Mouse (Mus musculus) T-helper 2 cell (primary cell): ENCODE data around the gene Tuba1b.
"Not testable (repeated sequence)": the region's sequence is repeated elsewhere in the genome, so short reads cannot be mapped to it uniquely, and the experiment has no call there.

Experiments used
- in situ Hi-C: fragments of 300-600 bp; cut with MboI, MseI; formaldehyde crosslinking; loops from one replicate; pipeline ENCODE4 v1.15.1; 2025; ENCODE audit warnings: high pct_unique_total_duplicates

The Tuba1b gene

GRCm38 (mm10) chr15:98927566-98927965, 6.8 kb downstream of the Tuba1b start:
- in situ Hi-C loops: no loop called here

- in situ Hi-C loops: loop anchor here (5.0 kb wide), 1 partner anchor 37 kb away; no protein-coding TSS in a partner anchor
These were observed 9.7 kb downstream of the Tuba1b start for GRCm38 (mm10) chr15:98924682-98925081.

GRCm38 (mm10) chr15:98923031-98923537, 11.3 kb downstream of the Tuba1b start:
- in situ Hi-C loops: loop anchor here (5.0 kb wide), 1 partner anchor 36 kb away; no protein-coding TSS in a partner anchor

- in situ Hi-C loops: loop anchor here (5.0 kb wide), 1 partner anchor 35 kb away; no protein-coding TSS in a partner anchor
These were observed 11.8 kb downstream of the Tuba1b start for GRCm38 (mm10) chr15:98922581-98922980.

GRCm38 (mm10) chr15:98921510-98921909, 12.9 kb downstream of the Tuba1b start:
- in situ Hi-C loops: loop anchor here (5.0 kb wide), 1 partner anchor 34 kb away; no protein-coding TSS in a partner anchor

- in situ Hi-C loops: not testable (repeated sequence)
These were observed 15.9 kb downstream of the Tuba1b start for GRCm38 (mm10) chr15:98918499-98918895.

GRCm38 (mm10) chr15:98917538-98918498, 16.5 kb downstream of the Tuba1b start, which contains the start of gene Lmbr1l:
TSS of gene Lmbr1l (minus strand) at chr15:98918231.
- in situ Hi-C loops: no loop called here

GRCm38 (mm10) chr15:98917091-98917490, 17.3 kb downstream of the Tuba1b start:
- in situ Hi-C loops: no loop called here

- in situ Hi-C loops: no loop called here
These were observed 18.3 kb downstream of the Tuba1b start for GRCm38 (mm10) chr15:98916016-98916415.

- in situ Hi-C loops: no loop called here
These were observed 19.5 kb downstream of the Tuba1b start for GRCm38 (mm10) chr15:98914903-98915302.

- in situ Hi-C loops: no loop called here
These were observed 29.7 kb downstream of the Tuba1b start for GRCm38 (mm10) chr15:98904692-98905091.

GRCm38 (mm10) chr15:98902600-98902999, 31.8 kb downstream of the Tuba1b start:
- in situ Hi-C loops: no loop called here

GRCm38 (mm10) chr15:98901530-98901929, 32.8 kb downstream of the Tuba1b start:
- in situ Hi-C loops: no loop called here

GRCm38 (mm10) chr15:98897928-98898800, 36.2 kb downstream of the Tuba1b start, which contains the start of gene Dhh:
TSS of gene Dhh (minus strand) at chr15:98898540.
- in situ Hi-C loops: loop anchor here (5.0 to 10.0 kb wide), 2 partner anchors 104 to 1177 kb away; no protein-coding TSS in a partner anchor

- in situ Hi-C loops: loop anchor here (5.0 to 10.0 kb wide), 2 partner anchors 105 to 1177 kb away; no protein-coding TSS in a partner anchor
These were observed 36.9 kb downstream of the Tuba1b start for GRCm38 (mm10) chr15:98897495-98897894.

- in situ Hi-C loops: loop anchor here (5.0 to 10.0 kb wide), 2 partner anchors 106 to 1179 kb away; no protein-coding TSS in a partner anchor
These were observed 38.5 kb downstream of the Tuba1b start for GRCm38 (mm10) chr15:98895635-98896589.

GRCm38 (mm10) chr15:98894746-98895634, 39.4 kb downstream of the Tuba1b start:
- in situ Hi-C loops: loop anchor here (5.0 to 10.0 kb wide), 2 partner anchors 107 to 1180 kb away; no protein-coding TSS in a partner anchor

- in situ Hi-C loops: loop anchor here (10.0 kb wide), 1 partner anchor 1181 kb away; no protein-coding TSS in a partner anchor
These were observed 40.2 kb downstream of the Tuba1b start, which contains the start of gene Rhebl1 for GRCm38 (mm10) chr15:98893940-98894745. TSS of gene Rhebl1 (minus strand) at chr15:98894540.
